Mouse (Mus musculus): Measurements from ENCODE around the gene Mag.

GRCm38 (mm10) chr7:30956357-30956751 is 41.7 kb upstream of the Mag start:
- TF ChIP-seq CTCF (IDR thresholded peaks at IDR 0.05; ENCODE audit: control insufficient read depth, insufficient read depth, low read length) (no peak), POLR2A (IDR thresholded peaks at IDR 0.05; ENCODE audit: borderline replicate concordance, control insufficient read depth, low read depth, low read length) (no peak)

Measured in bone marrow, adult 2 months (tissue).